Mouse (Mus musculus): ENCODE measurements around the gene Arsb. TPM values are rescaled to one million over a fixed set of nuclear protein-coding genes. Genes with fewer than 3 reads are reported as not detected.

The Arsb gene
- polyA plus RNA-seq, 1 experiment from 2014 or later, result 5.4 TPM

- Histone ChIP-seq H3K27me3 (replicated peaks; ENCODE audit: low read depth, poor library complexity, severe bottlenecking) (0 out of 2 replicates have a peak, but pooled peaks cover 3% of the 10 kb centered on the region), H3K4me1 (peaks cover 18% of the 10 kb centered on the region), H3K27ac (replicated peaks) (peak overlapping the region; percentile 44; the same call in 1 of the 2 replicates), H3K9me3 (peaks cover 3% of the 10 kb centered on the region; the same call in 1 of the 2 replicates), H3K36me3 (replicated peaks) (no peaks in the 10 kb centered on the region), H3K4me3 (no peak overlapping the region)
- 73% methylated on average over 4 of the region's 4 CpGs for WGBS
- DNase-seq (ENCODE audit: low spot score), result no peak
These were observed 217.8 kb downstream of the Arsb start for GRCm38 (mm10) chr13:93989208-93989607.

GRCm38 (mm10) chr13:93989736-93990611 is 218.5 kb downstream of the Arsb start:
- Histone ChIP-seq H3K27me3 (replicated peaks; ENCODE audit: low read depth, poor library complexity, severe bottlenecking) (0 out of 2 replicates have a peak, but pooled peaks cover 3% of the 10 kb centered on the region), H3K4me3 (no peak overlapping the region), H3K9me3 (peaks cover 3% of the 10 kb centered on the region; the same call in 1 of the 2 replicates), H3K4me1 (peaks cover 18% of the 10 kb centered on the region), H3K36me3 (replicated peaks) (no peaks in the 10 kb centered on the region), H3K27ac (replicated peaks) (peak overlapping the region; percentile 44)
- DNase-seq (ENCODE audit: low spot score), result no peak
- WGBS, result 84% methylated on average over 11 of the region's 11 CpGs

- no peak overlapping the region for H3K27ac ChIP-seq (replicated peaks)
- H3K4me1 ChIP-seq, result peaks cover 18% of the 10 kb centered on the region
- 87% methylated on average over 3 of the region's 3 CpGs for WGBS
These were observed 219.4 kb downstream of the Arsb start for GRCm38 (mm10) chr13:93990841-93991240.

DNA sequence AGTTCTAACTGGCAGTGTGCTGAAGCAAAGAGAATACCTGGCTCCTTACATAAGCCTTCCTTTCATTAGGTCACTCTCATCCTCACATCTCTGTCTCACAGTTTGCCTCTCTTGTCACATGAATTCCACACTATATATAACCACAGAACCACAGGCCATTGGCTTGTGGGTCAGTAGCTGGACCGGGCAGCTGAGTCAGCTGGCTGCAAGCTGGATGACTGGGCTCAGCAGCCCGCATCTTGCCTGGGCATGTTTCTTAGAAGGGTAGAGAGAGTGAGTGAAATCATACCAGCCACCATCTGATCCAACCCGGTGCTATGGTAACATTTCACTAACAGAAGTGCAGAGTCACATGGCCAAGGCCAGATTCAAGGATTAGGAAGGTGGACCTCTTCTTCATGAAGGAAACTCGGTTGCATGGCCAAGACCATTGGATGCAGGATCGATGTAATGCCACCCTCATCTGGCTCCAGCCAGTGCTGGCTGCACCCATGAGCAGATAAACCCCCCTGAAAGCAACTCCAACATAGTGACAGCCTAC is 221.0 kb downstream of the Arsb start:
- Histone ChIP-seq H3K9me3 (peaks cover 3% of the 10 kb centered on the region; the same call in 1 of the 2 replicates), H3K4me1 (peaks cover 18% of the 10 kb centered on the region), H3K27ac (replicated peaks) (no peak overlapping the region), H3K36me3 (replicated peaks) (no peaks in the 10 kb centered on the region), H3K4me3 (no peak overlapping the region), H3K27me3 (replicated peaks; ENCODE audit: low read depth, poor library complexity, severe bottlenecking) (0 out of 2 replicates have a peak, but pooled peaks cover 3% of the 10 kb centered on the region)
- no peak for DNase-seq (ENCODE audit: low spot score)
- 92% methylated on average over 5 of the region's 5 CpGs for WGBS

More at GRCm38 (mm10) chr13:93990841-93991240, 219.4 kb downstream of the Arsb start:
- no peak for DNase-seq (ENCODE audit: low spot score)
- 0 out of 2 replicates have a peak, but pooled peaks cover 3% of the 10 kb centered on the region for H3K27me3 ChIP-seq (replicated peaks; ENCODE audit: low read depth, poor library complexity, severe bottlenecking)
- H3K9me3 ChIP-seq, result peaks cover 3% of the 10 kb centered on the region; the same call in 1 of the 2 replicates
- H3K4me3 ChIP-seq, result no peak overlapping the region
- no peaks in the 10 kb centered on the region for H3K36me3 ChIP-seq (replicated peaks)

Small RNA genes lying within 50 kb of the gene (microRNA-seq; reads per million reads assigned to microRNA genes)
- gene Gm25534, result not detected
- gene Mir5624, result not detected

Other genes with a start within 250 kb of the Arsb start
- 0.21 TPM in 1 of 2 replicates, not detected in the other for gene Bhmt, start 133.7 kb upstream of the Arsb start, polyA plus RNA-seq (2016; fragmentation: Nextera tagmentation; extraction: Ambion mirVana)
- gene Bhmt2, start 97.3 kb upstream of the Arsb start, polyA plus RNA-seq (2016; fragmentation: Nextera tagmentation; extraction: Ambion mirVana), result 0.06 and 0.11 TPM in 2 replicates
- gene Dmgdh, start 97.2 kb upstream of the Arsb start, polyA plus RNA-seq (2016; fragmentation: Nextera tagmentation; extraction: Ambion mirVana), result 0.05 and 0.06 TPM in 2 replicates

Data from embryonic facial prominence, embryonic 10.5 days (tissue).